22 mouse cellular contexts compared by ENCODE assay signal in genomic region chr1:20679299-20679698, GRCm38 (mm10). TPM values are rescaled to one million over a fixed set of nuclear protein-coding genes. Genes with fewer than 3 reads are reported as not detected.
"Had no signal": no experiment of that assay in that cellular context is flagged by ENCODE, and none has a peak within 500 bp of the region (broad histone marks: within the 10 kb centered on the region; RNA-seq: fewer than 3 reads in every experiment).

No protein-coding gene starts in this region.

- H3K27me3 ChIP-seq: neural tube, embryonic 12.5 days; stomach, embryonic 15.5 days had no signal

- DNase-seq: lung, adult 18-20 months; lung, embryonic 14.5 days; lung, postnatal 10 days; lung, postnatal 4 days; midbrain, embryonic 14.5 days; right cerebral cortex, postnatal 14 days; thymus, adult 2 months; thymus, postnatal 25 days; thymus, postnatal 4 days had no signal

- H3K4me3 ChIP-seq: neural tube, embryonic 12.5 days; stomach, embryonic 15.5 days had no signal

- ATAC-seq: midbrain, embryonic 16.5 days had no signal

- H3K9me3 ChIP-seq: neural tube, embryonic 12.5 days; stomach, embryonic 15.5 days had no signal

- H3K9ac ChIP-seq: liver, embryonic 14.5 days; lung, embryonic 14.5 days; neural tube, embryonic 12.5 days; stomach, embryonic 15.5 days had no signal

- H3K4me1 ChIP-seq: stomach, embryonic 15.5 days had no signal

- H3K4me2 ChIP-seq: lung, embryonic 14.5 days; neural tube, embryonic 12.5 days; stomach, embryonic 15.5 days had no signal

- H3K36me3 ChIP-seq: neural tube, embryonic 12.5 days; stomach, embryonic 15.5 days had no signal

- H3K27ac ChIP-seq: liver, embryonic 14.5 days; neural tube, embryonic 12.5 days; stomach, embryonic 15.5 days; stomach, postnatal 0 days had no signal

RNA-seq across cellular contexts. Expression of gene Il17a, which starts 51.4 kb away (rescaled TPM):
- total RNA-seq: megakaryocyte, adult 5-6 weeks; megakaryocyte-erythroid progenitor cell, adult 5-6 weeks had no signal
- polyA plus RNA-seq: liver, embryonic 14.5 days; liver, embryonic 16.5 days; lung, embryonic 14.5 days; lung, embryonic 16.5 days; midbrain, embryonic 14.5 days; midbrain, embryonic 16.5 days; neural tube, embryonic 12.5 days; neural tube, embryonic 14.5 days; spleen, adult 2 months; stomach, embryonic 15.5 days; stomach, postnatal 0 days; testis, adult 2 months; urinary bladder, adult 2 months had no signal
